Mouse (Mus musculus): ENCODE results near the gene Olfr1082. TPM values are rescaled to one million over a fixed set of nuclear protein-coding genes. Genes with fewer than 3 reads are reported as not detected.
"Not testable (repeated sequence)": the region's sequence is repeated elsewhere in the genome, so short reads cannot be mapped to it uniquely, and the experiment has no call there.

The Olfr1082 gene
- polyA plus RNA-seq (2015; fragmentation: Nextera tagmentation; extraction: Ambion mirVana): not detected in 2 replicates

DNA sequence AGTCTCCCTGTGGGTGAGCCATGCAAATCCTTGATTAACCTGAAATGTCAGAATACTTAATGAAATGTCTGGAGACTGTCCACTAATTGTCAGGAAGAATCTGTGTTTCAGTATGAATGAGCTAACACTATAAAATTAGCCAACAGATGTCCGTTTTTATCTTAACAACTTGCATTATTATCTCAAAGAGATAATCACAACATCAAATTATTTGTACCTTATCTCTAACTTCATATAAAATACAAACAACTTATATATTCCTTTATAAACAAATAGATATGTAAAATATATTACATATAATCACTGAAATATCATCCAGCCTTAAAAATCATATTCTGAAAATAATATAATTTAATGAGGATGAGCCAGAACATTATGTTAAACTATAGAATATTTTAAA lies at the start of gene Olfr1082:
TSS of gene Olfr1082 (minus strand) at position 101 of the 400 bp plus-strand sequence.
- not testable (repeated sequence) for H3K36me3 ChIP-seq (replicated peaks; ENCODE audit: insufficient read depth, low read length); H3K27me3 ChIP-seq (ENCODE audit: insufficient read depth, low read length); H3K9ac ChIP-seq (replicated peaks); H3K4me1 ChIP-seq (ENCODE audit: insufficient read depth); DNase-seq; ATAC-seq; H3K4me2 ChIP-seq (ENCODE audit: low read depth, low read length); H3K9me3 ChIP-seq (ENCODE audit: low read length); H3K27ac ChIP-seq (ENCODE audit: low read depth); H3K4me3 ChIP-seq (ENCODE audit: low read depth, low read length)
- 55% methylated on average over 1 of the region's 1 CpGs for WGBS (ENCODE audit: insufficient replicate concordance)

DNA sequence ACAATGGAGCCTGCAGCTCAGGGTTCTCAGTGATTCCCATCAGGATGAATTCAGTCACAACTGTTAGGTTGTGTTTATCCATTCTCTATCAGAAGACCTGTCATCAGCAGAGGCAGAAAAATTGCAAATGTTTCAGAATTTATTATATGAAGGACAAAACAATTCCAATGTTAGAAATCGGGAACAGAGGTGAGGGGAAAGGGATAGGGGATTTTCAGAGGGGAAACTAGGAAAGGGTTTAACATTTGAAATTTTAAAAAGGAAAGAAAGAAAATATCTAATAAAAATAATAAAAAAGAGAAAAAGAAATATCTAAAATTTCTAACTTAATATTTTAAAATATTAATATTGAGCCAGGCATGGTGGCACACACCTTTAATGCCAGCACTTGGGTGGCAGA lies 40.9 kb upstream of the Olfr1082 start, which contains the start of gene Olfr1084:
TSS of gene Olfr1084 (minus strand) at position 101 of the 400 bp plus-strand sequence.
- not testable (repeated sequence) for H3K27me3 ChIP-seq (ENCODE audit: insufficient read depth, low read length); H3K36me3 ChIP-seq (replicated peaks; ENCODE audit: insufficient read depth, low read length); H3K4me1 ChIP-seq (ENCODE audit: insufficient read depth); H3K4me2 ChIP-seq (ENCODE audit: low read depth, low read length); ATAC-seq; H3K9ac ChIP-seq (replicated peaks); H3K9me3 ChIP-seq (ENCODE audit: low read length); H3K4me3 ChIP-seq (ENCODE audit: low read depth, low read length); H3K27ac ChIP-seq (ENCODE audit: low read depth); DNase-seq
- WGBS (ENCODE audit: insufficient replicate concordance): 65% methylated on average over 1 of the region's 1 CpGs

DNA sequence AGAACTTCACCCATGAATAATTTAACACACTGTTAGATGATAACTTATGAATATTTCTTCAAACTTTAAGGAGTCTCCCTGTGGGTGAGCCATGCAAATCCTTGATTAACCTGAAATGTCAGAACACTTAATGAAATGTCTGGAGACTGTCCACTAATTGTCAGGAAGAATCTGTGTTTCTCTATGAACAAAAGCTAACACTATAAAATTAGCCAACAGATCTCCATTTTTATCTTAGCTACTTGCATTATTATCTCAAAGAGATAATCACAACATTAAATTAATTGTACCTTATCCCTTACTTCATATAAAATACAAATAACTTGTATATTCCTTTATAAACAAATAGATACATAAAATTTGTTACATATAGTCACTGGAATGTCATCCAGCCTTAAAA lies 40.6 kb downstream of the Olfr1082 start, which contains the start of gene Olfr1080:
TSS of gene Olfr1080 (minus strand) at position 101 of the 400 bp plus-strand sequence.
- H3K9me3 ChIP-seq (ENCODE audit: low read length); H3K27ac ChIP-seq (ENCODE audit: low read depth); H3K36me3 ChIP-seq (replicated peaks; ENCODE audit: insufficient read depth, low read length); H3K9ac ChIP-seq (replicated peaks); H3K27me3 ChIP-seq (ENCODE audit: insufficient read depth, low read length); DNase-seq; H3K4me1 ChIP-seq (ENCODE audit: insufficient read depth); H3K4me2 ChIP-seq (ENCODE audit: low read depth, low read length); H3K4me3 ChIP-seq (ENCODE audit: low read depth, low read length); ATAC-seq: not testable (repeated sequence)

Other genes starting within 250 kb of the Olfr1082 start
- not detected in 2 replicates for gene Olfr1055, start 248.7 kb downstream of the Olfr1082 start, polyA plus RNA-seq (2015; fragmentation: Nextera tagmentation; extraction: Ambion mirVana)
- gene Olfr1056, start 236.5 kb downstream of the Olfr1082 start, polyA plus RNA-seq (2015; fragmentation: Nextera tagmentation; extraction: Ambion mirVana): not detected in 2 replicates
- not detected in 2 replicates for gene Olfr1057, start 220.6 kb downstream of the Olfr1082 start, polyA plus RNA-seq (2015; fragmentation: Nextera tagmentation; extraction: Ambion mirVana)
- not detected in 2 replicates for gene Olfr1058, start 210.4 kb downstream of the Olfr1082 start, polyA plus RNA-seq (2015; fragmentation: Nextera tagmentation; extraction: Ambion mirVana)
- not detected in 2 replicates for gene Olfr1061, start 184.9 kb downstream of the Olfr1082 start, polyA plus RNA-seq (2015; fragmentation: Nextera tagmentation; extraction: Ambion mirVana)
- not detected in 2 replicates for gene Olfr1062, start 172.2 kb downstream of the Olfr1082 start, polyA plus RNA-seq (2015; fragmentation: Nextera tagmentation; extraction: Ambion mirVana)
- not detected in 2 replicates for gene Olfr1065, start 148.4 kb downstream of the Olfr1082 start, polyA plus RNA-seq (2015; fragmentation: Nextera tagmentation; extraction: Ambion mirVana)
- not detected in 2 replicates for gene Olfr1066, start 142.7 kb downstream of the Olfr1082 start, polyA plus RNA-seq (2015; fragmentation: Nextera tagmentation; extraction: Ambion mirVana)
- gene Olfr228, start 111.6 kb downstream of the Olfr1082 start, polyA plus RNA-seq (2015; fragmentation: Nextera tagmentation; extraction: Ambion mirVana): not detected in 2 replicates
- not detected in 2 replicates for gene Olfr1076, start 90.5 kb downstream of the Olfr1082 start, polyA plus RNA-seq (2015; fragmentation: Nextera tagmentation; extraction: Ambion mirVana)
- gene Olfr1079, start 56.5 kb downstream of the Olfr1082 start, polyA plus RNA-seq (2015; fragmentation: Nextera tagmentation; extraction: Ambion mirVana): not detected in 2 replicates
- gene Olfr1080, start 40.7 kb downstream of the Olfr1082 start, polyA plus RNA-seq (2015; fragmentation: Nextera tagmentation; extraction: Ambion mirVana): not detected in 2 replicates
- not detected in 2 replicates for gene Olfr1084, start 40.8 kb upstream of the Olfr1082 start, polyA plus RNA-seq (2015; fragmentation: Nextera tagmentation; extraction: Ambion mirVana)
- not detected in 2 replicates for gene Olfr1085, start 63.1 kb upstream of the Olfr1082 start, polyA plus RNA-seq (2015; fragmentation: Nextera tagmentation; extraction: Ambion mirVana)
- not detected in 2 replicates for gene Olfr1086, start 81.1 kb upstream of the Olfr1082 start, polyA plus RNA-seq (2015; fragmentation: Nextera tagmentation; extraction: Ambion mirVana)
- not detected in 2 replicates for gene Olfr1087, start 99.4 kb upstream of the Olfr1082 start, polyA plus RNA-seq (2015; fragmentation: Nextera tagmentation; extraction: Ambion mirVana)
- gene Olfr1089, start 134.7 kb upstream of the Olfr1082 start, polyA plus RNA-seq (2015; fragmentation: Nextera tagmentation; extraction: Ambion mirVana): not detected in 2 replicates
- gene Olfr1090, start 160.0 kb upstream of the Olfr1082 start, polyA plus RNA-seq (2015; fragmentation: Nextera tagmentation; extraction: Ambion mirVana): not detected in 2 replicates
- not detected in 2 replicates for gene Olfr1093, start 183.5 kb upstream of the Olfr1082 start, polyA plus RNA-seq (2015; fragmentation: Nextera tagmentation; extraction: Ambion mirVana)
- gene Olfr141, start 211.1 kb upstream of the Olfr1082 start, polyA plus RNA-seq (2015; fragmentation: Nextera tagmentation; extraction: Ambion mirVana): not detected in 2 replicates
- gene Olfr1094, start 225.7 kb upstream of the Olfr1082 start, polyA plus RNA-seq (2015; fragmentation: Nextera tagmentation; extraction: Ambion mirVana): not detected in 2 replicates

Data from liver, postnatal 0 days (tissue).